Mouse (Mus musculus) Muller cell, postnatal 12 days (primary cell): ENCODE measurements around the gene Lrguk.

Experiments used
- DNase-seq: peaks from one replicate; pipeline ENCODE4 v3.0.0-alpha.2; 2015; ENCODE audit errors: inconsistent ontology term

The Lrguk gene

DNA sequence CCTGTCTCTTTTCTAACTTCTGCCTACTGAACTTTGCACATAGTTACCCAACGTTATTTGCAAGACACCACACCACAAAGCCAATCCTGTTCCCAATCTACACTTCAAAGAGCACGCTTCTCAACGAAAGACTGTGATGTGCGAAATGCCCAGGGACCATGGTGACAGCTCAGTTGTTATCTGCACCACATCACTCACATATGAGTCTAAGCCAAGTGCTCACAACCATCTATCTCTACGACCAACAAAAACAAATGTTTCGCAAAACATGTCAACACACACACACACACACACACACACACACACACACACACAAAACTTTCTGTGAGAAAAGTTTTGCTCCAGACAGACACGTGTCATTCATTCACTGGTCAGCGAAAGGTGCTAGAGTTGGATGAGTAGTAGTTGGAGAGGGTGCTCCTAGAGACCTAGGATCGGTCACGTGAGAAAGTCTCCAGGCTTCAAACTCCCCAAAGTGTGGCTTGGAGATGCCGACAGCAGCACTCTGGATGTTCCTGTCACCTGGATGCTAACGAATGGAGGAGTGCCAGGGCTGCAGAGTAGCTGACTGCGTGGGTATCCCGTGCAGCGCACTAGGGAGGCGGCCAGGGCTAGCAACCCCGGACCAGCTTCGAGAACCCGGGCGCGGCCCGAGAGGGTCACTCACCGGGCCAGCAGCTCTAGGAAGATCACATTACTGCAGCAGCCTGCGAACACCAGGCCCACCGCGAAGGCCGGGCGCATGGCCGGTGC, 147.0 kb downstream of the Lrguk start:
- no peak for DNase-seq

GRCm38 (mm10) chr6:34176864-34177247, 147.6 kb downstream of the Lrguk start, which contains the start of gene Slc35b4:
Gene Slc35b4 (minus strand): TSS chr6:34177111.
- peak; percentile 95 for DNase-seq

GRCm38 (mm10) chr6:34179007-34179406, 149.8 kb downstream of the Lrguk start:
- no peak for DNase-seq

GRCm38 (mm10) chr6:34179911-34180310, 150.7 kb downstream of the Lrguk start:
- DNase-seq = no peak

- DNase-seq = no peak
Observed at GRCm38 (mm10) chr6:34181961-34182360, 152.7 kb downstream of the Lrguk start.

DNA sequence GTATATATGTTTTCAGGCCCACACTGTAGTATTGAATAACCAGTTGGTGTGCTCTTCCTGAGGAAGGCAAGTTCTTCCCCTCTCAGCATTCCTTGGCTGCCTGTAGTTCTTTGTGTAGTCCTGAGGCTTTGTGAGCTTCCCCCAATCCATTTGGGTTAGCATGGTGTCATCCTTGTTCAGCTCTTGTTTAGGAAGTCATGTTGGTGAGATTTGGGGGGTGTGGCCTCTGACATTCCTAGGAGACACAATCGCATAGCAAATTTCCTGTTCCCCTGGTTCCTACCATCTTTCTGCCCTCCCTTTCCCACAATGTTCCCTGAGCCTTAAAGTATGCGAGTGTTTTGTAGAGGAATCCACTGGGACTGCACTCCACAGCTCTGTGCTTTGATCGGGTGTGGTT, 154.1 kb downstream of the Lrguk start:
- no peak for DNase-seq
